Mouse (Mus musculus) cerebellum, adult 18-20 months (tissue): ENCODE measurements around the gene Cyp2c54.
"Not testable (repeated sequence)": the region's sequence is repeated elsewhere in the genome, so short reads cannot be mapped to it uniquely, and the experiment has no call there.

ENCODE experiments used
- DNase-seq, 2 experiments: peaks; one replicate each; pipeline ENCODE4 v3.0.0; 2021

The Cyp2c54 gene

GRCm38 (mm10) chr19:40073701-40074100, at the start of gene Cyp2c54:
TSS of gene Cyp2c54 (minus strand) at chr19:40073827.
- no peak for DNase-seq

- DNase-seq: not testable (repeated sequence)
Measured at GRCm38 (mm10) chr19:40119624-40120023, 46.0 kb upstream of the Cyp2c54 start.

GRCm38 (mm10) chr19:40091111-40091510, 17.5 kb upstream of the Cyp2c54 start:
- DNase-seq: no peak

- DNase-seq: not testable (repeated sequence)
Measured at GRCm38 (mm10) chr19:40089421-40089820, 15.8 kb upstream of the Cyp2c54 start, which contains the start of gene Cyp2c50. TSS of gene Cyp2c50 (plus strand) at chr19:40089688.

GRCm38 (mm10) chr19:40088381-40088780, 14.8 kb upstream of the Cyp2c54 start:
- DNase-seq: no peak

GRCm38 (mm10) chr19:39992140-39992539, 81.5 kb downstream of the Cyp2c54 start, which contains the start of gene Cyp2c37:
TSS of gene Cyp2c37 (plus strand) at chr19:39992424.
- not testable (repeated sequence) for DNase-seq

GRCm38 (mm10) chr19:39989471-39989870, 84.2 kb downstream of the Cyp2c54 start:
- no peak for DNase-seq
